Mouse (Mus musculus) C2C12 (cell line): Measurements from ENCODE around the gene Tubb4a.

Source experiments
- CEBPB ChIP-seq: IDR thresholded peaks from one replicate; pipeline ENCODE4 v1.6.1; 2011; ENCODE audit warnings: low read depth, mild to moderate bottlenecking, control low read depth, moderate library complexity
- CTCF ChIP-seq: IDR thresholded peaks from one replicate; pipeline ENCODE4 v1.5.1; 2011; ENCODE audit not compliant: control insufficient read depth, insufficient read depth, insufficient read length
- FOSL1 ChIP-seq: IDR thresholded peaks from one replicate; pipeline ENCODE4 v1.8.0; 2011; ENCODE audit warnings: mild to moderate bottlenecking, low read length; ENCODE audit not compliant: poor library complexity, insufficient read depth, severe bottlenecking
- MAX ChIP-seq: IDR thresholded peaks from one replicate; pipeline ENCODE4 v1.6.1; 2011; ENCODE audit warnings: mild to moderate bottlenecking, control low read depth
- MYOG ChIP-seq: IDR thresholded peaks from one replicate; pipeline ENCODE4 v1.6.1; 2011; ENCODE audit not compliant: control insufficient read depth, insufficient read length; ENCODE audit errors: extremely low read depth

GRCm38 (mm10) chr17:57076916-57077315 is 10.7 kb downstream of the Tubb4a start:
- TF ChIP-seq CTCF (no peak), CEBPB (no peak), MAX (no peak), FOSL1 (no peak), MYOG (no peak)
